Mouse (Mus musculus): Measurements from ENCODE around the gene Ppip5k1. TPM values are rescaled to one million over a fixed set of nuclear protein-coding genes. Genes with fewer than 3 reads are reported as not detected.

Gene Ppip5k1
- total RNA-seq, 2 experiments from 2014 or later, result 19.3 to 24.6 TPM

- no peak for ATAC-seq (replicated peaks; ENCODE audit: low FRiP score, poor library complexity, severe bottlenecking)
Measured at GRCm38 (mm10) chr2:121308997-121309416, 46.2 kb downstream of the Ppip5k1 start.

DNA sequence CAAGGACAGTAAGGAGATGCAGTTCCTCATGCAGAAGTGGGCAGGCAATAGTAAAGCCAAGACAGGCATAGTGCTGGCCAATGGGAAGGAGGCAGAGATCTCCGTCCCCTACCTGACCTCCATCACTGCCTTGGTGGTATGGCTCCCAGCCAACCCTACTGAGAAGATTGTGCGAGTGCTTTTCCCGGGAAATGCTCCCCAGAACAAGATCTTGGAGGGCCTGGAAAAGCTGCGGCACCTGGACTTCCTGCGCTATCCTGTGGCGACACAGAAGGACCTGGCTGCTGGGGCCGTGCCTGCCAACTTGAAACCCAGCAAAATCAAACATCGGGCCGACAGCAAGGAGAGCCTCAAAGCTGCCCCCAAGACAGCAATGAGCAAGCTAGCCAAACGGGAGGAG is 55.2 kb downstream of the Ppip5k1 start:
- ATAC-seq (replicated peaks; ENCODE audit: low FRiP score, poor library complexity, severe bottlenecking), result no peak

- ATAC-seq (replicated peaks; ENCODE audit: low FRiP score, poor library complexity, severe bottlenecking), result no peak
Measured at GRCm38 (mm10) chr2:121299471-121299870, 55.7 kb downstream of the Ppip5k1 start.

DNA sequence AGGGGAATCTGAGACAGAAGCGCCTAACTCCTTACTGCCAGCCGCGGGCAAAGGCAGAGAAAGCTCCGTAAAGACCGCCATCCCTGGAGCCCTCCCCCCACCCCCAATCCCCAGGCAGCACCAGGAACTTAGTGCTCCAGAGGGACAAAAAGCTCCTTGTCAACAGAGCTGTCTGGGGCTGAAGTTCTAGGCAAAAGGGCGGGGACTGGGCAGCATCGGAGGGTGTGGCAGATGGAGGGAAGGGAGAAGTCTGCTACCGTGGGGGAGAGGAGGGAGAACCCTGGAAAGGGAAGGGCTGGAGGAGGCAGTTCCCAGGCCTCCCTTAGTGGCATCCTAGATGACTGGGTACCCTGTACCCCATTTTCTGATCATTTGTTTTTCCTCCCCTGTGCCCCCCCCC is 57.1 kb downstream of the Ppip5k1 start:
- ATAC-seq (replicated peaks; ENCODE audit: low FRiP score, poor library complexity, severe bottlenecking), result no peak

DNA sequence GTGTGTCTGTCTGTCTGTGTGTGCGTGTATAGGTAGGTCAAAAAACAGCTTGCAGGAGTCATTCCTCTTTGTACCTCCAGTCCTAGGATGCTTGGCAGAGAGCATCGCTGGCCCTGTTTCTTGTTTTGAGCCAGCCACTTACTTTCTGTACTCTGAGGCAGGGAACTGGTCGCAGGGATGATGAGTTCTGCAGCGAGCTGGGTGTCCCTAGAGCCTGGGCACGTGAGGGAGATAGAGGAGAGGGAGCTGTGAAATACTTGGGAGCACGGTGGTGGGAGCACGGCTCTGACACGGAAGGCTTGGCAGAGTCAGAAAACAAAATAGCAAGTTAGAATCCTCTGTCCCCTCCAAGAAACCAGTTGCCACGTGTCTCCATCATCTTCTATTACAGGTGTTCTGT is 57.5 kb downstream of the Ppip5k1 start:
- no peak for ATAC-seq (replicated peaks; ENCODE audit: low FRiP score, poor library complexity, severe bottlenecking)

DNA sequence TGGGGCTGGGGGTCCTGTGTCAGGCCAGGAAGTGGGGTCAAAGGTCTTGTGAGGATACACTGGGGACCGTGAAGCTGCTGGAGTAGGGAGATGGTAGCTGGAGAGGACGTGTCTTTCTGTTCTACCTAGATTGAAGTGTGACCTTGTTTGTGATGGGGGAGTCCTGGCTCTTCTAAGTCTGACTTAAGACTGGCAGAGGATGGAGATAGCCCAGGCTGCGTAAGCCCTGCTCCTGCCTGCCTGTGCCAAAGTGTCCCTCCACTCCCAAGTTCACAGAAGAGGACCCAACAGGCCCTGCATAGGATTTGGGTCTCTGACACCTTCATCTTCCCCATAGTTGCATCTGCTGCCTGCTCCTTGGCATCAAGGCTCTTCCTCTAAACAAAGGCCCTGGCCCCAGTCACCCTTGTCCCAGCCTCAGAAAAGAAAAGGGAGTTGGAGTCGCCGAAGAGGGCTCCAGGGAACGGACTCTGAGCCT is 58.4 kb downstream of the Ppip5k1 start:
- ATAC-seq (replicated peaks; ENCODE audit: low FRiP score, poor library complexity, severe bottlenecking), result no peak

DNA sequence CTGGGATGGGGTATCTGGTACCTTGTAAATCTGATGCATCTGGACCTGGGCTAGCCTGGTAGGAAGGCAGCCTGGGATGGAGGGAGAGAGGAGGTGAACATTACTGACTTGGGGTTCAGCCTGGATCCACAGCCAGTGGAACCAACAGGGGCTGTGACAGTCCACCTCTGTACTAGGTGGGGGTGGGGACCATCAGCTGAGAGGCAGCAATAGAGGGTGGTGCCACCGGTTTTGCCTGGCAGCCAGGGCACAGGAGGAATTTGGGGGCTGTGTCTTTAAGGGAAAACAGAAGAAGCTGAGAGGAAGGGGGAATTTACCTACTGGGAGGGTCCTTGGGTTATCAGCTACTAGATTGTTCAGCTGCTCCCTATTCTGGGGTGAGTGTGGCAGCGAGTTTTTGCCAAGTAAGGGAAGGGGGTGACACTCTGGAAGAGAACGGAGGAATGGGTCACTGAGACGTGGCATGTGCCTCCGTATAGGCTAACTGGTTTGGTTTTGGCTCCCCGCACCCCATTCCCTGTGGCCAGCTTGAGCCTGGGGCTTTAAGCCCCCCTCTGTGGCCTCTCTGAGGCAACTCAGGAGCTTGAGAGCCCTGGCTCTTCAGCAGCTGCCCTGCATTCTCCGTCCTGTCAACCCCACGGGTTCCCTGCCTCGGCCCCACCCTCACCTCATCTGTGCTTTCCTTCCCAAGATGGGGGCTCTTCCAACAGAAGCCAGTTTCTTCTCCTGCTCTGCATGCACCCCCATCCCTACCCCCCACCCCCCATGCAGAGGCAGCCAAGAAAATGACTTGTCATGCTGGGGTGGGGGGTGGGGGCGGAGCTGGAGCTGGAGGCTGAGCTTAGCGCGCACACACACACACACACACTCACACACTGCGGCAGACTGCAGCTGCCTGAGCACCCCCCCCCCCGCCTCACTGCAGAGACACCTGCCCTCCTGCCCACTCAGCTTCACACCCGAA is 59.3 kb downstream of the Ppip5k1 start:
- ATAC-seq (replicated peaks; ENCODE audit: low FRiP score, poor library complexity, severe bottlenecking), result no peak

GRCm38 (mm10) chr2:121294753-121295607 is 60.2 kb downstream of the Ppip5k1 start:
- no peak for ATAC-seq (replicated peaks; ENCODE audit: low FRiP score, poor library complexity, severe bottlenecking)

DNA sequence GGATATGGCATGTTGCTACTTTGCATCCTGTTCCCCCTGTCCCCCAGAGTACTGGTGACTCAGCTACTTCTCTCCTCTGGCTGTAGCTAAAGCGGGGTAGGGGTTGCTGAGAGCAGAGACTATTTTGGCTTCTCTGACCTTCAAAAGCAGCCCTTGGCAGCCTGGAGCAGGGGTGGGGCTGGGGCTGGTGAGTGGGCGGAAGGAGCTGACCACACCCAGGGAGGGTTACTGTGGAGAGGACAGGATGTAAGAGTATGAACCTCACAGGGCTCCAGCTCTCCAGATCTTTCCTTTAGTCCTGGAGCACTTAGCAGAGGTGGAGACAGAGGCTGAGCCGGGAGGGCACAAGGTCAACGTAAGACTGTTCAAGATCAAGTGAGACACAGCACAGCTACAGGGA is 61.0 kb downstream of the Ppip5k1 start:
- ATAC-seq (replicated peaks; ENCODE audit: low FRiP score, poor library complexity, severe bottlenecking), result no peak

DNA sequence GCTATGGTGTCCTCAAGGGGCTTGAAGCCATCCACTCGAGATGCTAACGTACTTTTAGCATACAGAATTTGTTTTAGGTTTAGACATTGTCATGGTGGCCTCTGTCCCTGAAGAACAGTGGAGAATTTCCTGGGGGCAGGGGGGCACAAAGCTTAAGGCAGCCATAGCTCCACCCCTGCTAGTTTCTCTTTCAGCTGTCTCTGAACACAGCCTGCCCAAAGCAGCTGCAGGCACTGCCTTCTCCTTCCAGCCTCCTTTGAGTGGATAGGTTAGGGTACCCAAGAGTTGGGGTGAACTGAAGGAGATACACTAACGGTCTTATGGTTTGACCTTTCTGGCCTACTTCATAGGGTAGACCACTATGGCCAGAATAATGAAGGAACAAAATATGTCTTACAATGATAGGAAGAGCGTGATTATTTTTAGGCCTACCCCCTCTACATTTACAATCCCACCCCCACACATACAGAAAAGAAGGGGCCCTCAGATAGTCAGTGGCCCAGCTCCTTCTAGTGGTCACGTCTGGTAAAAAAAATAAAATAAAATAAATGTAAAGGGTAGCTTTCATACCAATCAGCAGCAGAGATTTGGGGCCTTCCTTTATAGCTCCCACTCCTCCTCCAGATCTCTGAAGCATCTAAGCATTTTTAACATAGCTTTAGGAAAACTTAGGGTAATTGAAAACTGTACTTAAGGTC is 62.7 kb downstream of the Ppip5k1 start:
- no peak for ATAC-seq (replicated peaks; ENCODE audit: low FRiP score, poor library complexity, severe bottlenecking)

GRCm38 (mm10) chr2:121289730-121290540 is 65.3 kb downstream of the Ppip5k1 start:
- no peak for ATAC-seq (replicated peaks; ENCODE audit: low FRiP score, poor library complexity, severe bottlenecking)

DNA sequence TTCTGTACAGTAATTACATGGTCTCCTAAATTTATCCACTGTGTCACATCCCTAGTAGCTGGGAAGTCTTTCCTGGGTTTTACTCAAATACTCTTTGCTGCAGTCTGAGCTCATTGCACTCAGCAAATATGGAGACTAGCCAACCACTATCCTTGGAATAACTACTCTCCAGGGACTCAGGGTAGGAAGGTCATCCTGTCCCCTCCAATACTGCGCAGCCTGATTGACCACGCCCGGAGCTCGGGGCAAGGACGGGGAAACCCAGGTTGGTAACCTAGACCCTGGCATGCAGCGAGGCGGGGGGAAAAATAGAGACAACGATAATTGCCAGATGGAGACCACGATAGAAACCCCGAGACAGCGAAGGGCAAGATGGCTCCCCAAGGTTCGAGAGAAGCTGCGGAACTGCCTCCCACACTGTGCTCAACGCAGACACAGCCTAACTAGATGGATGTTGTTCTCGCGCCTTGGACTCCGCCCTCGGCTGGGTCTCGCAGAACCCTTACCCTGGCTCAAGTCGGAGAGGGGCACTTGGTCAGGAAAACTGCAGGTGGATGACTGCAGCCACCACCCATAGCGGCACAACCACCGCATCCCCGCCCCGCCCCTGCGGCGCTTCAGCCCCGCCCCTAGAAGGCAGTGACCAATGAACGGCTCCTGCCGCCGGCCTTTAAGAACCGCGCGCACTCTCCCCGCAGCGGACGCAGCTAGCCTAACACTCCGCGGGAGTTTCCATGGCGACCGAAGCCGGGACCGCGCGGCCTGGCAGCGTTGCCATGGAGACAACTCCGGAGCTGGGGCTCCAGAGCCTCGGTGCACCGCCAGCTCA is 66.1 kb downstream of the Ppip5k1 start, which contains the start of gene Map1a:
Map1a (plus strand) TSS at position 700 of the 829 bp plus-strand sequence.
- ATAC-seq (replicated peaks; ENCODE audit: low FRiP score, poor library complexity, severe bottlenecking), result peak; percentile 98

DNA sequence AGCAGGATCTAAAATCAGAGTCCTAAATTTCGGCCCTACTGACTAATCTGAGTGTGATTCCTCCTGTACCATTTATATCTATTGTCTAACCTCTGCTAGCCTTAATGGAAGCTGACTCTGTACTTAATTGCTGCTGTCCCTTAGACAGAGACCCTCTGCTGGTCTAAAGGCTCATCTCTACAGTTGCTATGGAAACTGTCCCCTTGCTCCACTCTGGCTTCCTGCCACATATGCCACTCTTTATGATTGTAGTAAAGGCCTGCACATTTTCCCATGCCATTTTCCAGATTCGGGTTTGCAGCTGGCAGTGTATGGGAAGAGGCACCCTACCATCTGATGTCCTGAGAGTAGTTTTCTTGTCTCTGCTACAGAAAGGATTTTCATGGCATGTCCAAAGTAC is 67.3 kb downstream of the Ppip5k1 start:
- no peak for ATAC-seq (replicated peaks; ENCODE audit: low FRiP score, poor library complexity, severe bottlenecking)

- no peak for ATAC-seq (replicated peaks; ENCODE audit: low FRiP score, poor library complexity, severe bottlenecking)
Measured at GRCm38 (mm10) chr2:121271928-121272516, 83.2 kb downstream of the Ppip5k1 start.

GRCm38 (mm10) chr2:121271236-121271927 is 83.8 kb downstream of the Ppip5k1 start, which contains the start of gene Trp53bp1:
Gene Trp53bp1 (minus strand): TSS chr2:121271407.
- ATAC-seq (replicated peaks; ENCODE audit: low FRiP score, poor library complexity, severe bottlenecking), result peak; percentile 100

GRCm38 (mm10) chr2:121270521-121271235 is 84.5 kb downstream of the Ppip5k1 start:
- no peak for ATAC-seq (replicated peaks; ENCODE audit: low FRiP score, poor library complexity, severe bottlenecking)
